Mouse (Mus musculus) E14TG2a.4 (cell line): Measurements from ENCODE around the gene Trp53inp2.

Experiments
- CTCF ChIP-seq: conservative IDR thresholded peaks from 2 replicates; pipeline ENCODE4 v1.5.1; 2014; ENCODE audit warnings: low read length
- NANOG ChIP-seq: IDR thresholded peaks from 2 replicates; pipeline ENCODE4 v1.6.1; 2014; ENCODE audit warnings: borderline replicate concordance, low read length, mixed read lengths
- POU5F1 ChIP-seq: IDR thresholded peaks from 2 replicates; pipeline ENCODE4 v1.6.1; 2014; ENCODE audit warnings: low read length, borderline replicate concordance

DNA sequence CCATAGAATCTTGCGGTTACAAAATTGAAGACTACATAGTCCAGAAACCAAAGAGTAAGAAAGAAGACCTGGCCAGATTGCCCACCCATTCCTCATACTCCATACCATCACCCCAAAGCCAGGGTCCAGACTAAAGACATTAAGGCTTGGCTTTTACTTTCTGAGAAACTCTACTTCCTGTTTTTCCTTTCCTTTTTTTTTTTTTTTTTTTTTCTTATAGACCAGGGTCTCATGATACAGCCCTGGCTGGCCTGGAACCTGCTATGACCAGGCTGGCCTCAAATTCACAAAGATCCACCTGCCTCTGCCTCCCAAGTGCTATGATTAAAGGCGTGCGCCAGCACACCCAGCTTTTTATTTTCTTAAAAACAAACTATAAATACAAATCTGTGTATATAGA, 44.6 kb upstream of the Trp53inp2 start:
- TF ChIP-seq CTCF, result no peak
- TF ChIP-seq NANOG, result no peak
- TF ChIP-seq POU5F1, result no peak
